Mouse (Mus musculus): ENCODE data around the gene Rpl13a. TPM values are rescaled to one million over a fixed set of nuclear protein-coding genes. Genes with fewer than 3 reads are reported as not detected.

Rpl13a gene
- polyA plus RNA-seq, 1 experiment from 2014 or later, result 1,418 TPM

DNA sequence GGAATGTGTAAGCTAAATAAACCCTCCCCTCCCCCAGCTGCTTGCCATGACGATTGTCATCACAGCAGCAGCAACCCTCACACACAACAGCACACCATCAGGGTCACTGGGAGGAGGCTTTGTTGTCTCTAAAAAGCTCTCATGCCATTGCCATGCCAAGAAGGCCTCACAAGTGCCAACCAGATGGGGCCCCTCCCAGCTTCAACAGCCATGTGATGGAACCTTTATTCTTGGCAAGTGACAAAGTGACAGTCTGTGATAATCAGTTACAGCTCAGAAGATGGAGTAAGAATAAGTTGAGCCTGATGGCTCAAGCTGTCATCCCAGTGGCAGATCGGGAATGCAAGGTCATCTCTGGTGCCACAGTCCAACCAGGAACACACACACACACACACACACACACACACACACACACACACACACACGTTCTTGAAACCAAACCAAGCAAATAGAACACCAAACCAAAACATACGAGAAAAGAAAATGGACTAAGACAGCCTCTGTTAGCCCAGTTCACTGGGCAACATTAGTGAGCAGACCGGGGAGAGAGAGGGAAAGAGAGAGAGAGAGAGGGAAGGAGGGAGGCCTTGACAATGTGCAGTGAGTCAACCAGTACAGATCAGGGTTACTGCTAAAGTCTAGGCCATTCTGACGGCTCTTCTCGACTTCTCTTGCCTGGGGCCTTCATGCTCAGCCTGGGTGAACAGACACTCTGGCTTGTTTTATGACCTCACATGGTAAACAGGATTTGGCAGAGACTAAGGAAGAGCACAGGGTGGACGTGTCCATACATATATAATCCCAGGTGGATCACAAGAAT lies 11.6 kb upstream of the Rpl13a start:
- no peak for DNase-seq (ENCODE audit: low spot score)
- no peaks in the 10 kb centered on the region for H3K9me3 ChIP-seq (replicated peaks; ENCODE audit: control insufficient read depth, low read length)
- no peak overlapping the region for H3K27ac ChIP-seq (replicated peaks; ENCODE audit: low read depth, low read length)
- H3K9ac ChIP-seq (replicated peaks; ENCODE audit: low read length), result no peak overlapping the region
- no peak overlapping the region for H3K4me3 ChIP-seq (ENCODE audit: low read depth, low read length)
- H3K4me1 ChIP-seq (ENCODE audit: control insufficient read depth, insufficient read depth, low read length), result no peaks in the 10 kb centered on the region
- no peak overlapping the region for H3K4me2 ChIP-seq (ENCODE audit: low read depth, low read length)
- 78% methylated on average over 8 of the region's 8 CpGs for WGBS
- H3K36me3 ChIP-seq (replicated peaks; ENCODE audit: control insufficient read depth, insufficient read depth, low read depth, low read length), result no peaks in the 10 kb centered on the region; the same call in 1 of the 2 replicates
- H3K27me3 ChIP-seq (ENCODE audit: control insufficient read depth, insufficient read depth, low read length), result no peaks in the 10 kb centered on the region
- no peak for ATAC-seq (replicated peaks; ENCODE audit: insufficient number of reproducible peaks, low FRiP score, low TSS enrichment, low read depth)

DNA sequence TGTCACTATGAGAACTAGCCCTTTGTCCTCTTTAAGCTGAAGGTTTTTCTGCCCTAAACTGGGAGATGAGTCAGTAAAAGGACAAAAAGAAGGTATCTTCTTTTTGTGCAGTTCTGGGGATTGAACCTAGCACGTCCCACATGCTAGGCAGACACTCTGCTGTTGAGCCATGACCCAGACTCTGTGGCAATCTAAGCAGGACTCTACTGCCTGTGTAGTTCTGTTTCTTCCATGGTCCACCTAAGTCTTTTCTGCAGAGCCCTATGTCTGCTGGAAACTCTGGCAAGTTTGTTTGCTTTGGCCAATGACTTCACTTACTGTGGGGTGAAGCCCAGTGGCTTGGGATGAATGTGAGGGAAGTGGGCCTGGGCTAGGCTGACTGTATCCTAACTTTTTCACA lies 9.8 kb upstream of the Rpl13a start:
- no peak overlapping the region for H3K9ac ChIP-seq (replicated peaks; ENCODE audit: low read length)
- H3K9me3 ChIP-seq (replicated peaks; ENCODE audit: control insufficient read depth, low read length), result no peaks in the 10 kb centered on the region
- WGBS, result 55% methylated on average over 1 of the region's 1 CpGs
- no peak for DNase-seq (ENCODE audit: low spot score)
- no peaks in the 10 kb centered on the region for H3K4me1 ChIP-seq (ENCODE audit: control insufficient read depth, insufficient read depth, low read length)
- H3K4me3 ChIP-seq (ENCODE audit: low read depth, low read length), result no peak overlapping the region
- H3K27ac ChIP-seq (replicated peaks; ENCODE audit: low read depth, low read length), result no peak overlapping the region
- no peak overlapping the region for H3K4me2 ChIP-seq (ENCODE audit: low read depth, low read length)
- H3K36me3 ChIP-seq (replicated peaks; ENCODE audit: control insufficient read depth, insufficient read depth, low read depth, low read length), result no peaks in the 10 kb centered on the region; the same call in 1 of the 2 replicates
- no peak for ATAC-seq (replicated peaks; ENCODE audit: insufficient number of reproducible peaks, low FRiP score, low TSS enrichment, low read depth)
- no peaks in the 10 kb centered on the region for H3K27me3 ChIP-seq (ENCODE audit: control insufficient read depth, insufficient read depth, low read length)

DNA sequence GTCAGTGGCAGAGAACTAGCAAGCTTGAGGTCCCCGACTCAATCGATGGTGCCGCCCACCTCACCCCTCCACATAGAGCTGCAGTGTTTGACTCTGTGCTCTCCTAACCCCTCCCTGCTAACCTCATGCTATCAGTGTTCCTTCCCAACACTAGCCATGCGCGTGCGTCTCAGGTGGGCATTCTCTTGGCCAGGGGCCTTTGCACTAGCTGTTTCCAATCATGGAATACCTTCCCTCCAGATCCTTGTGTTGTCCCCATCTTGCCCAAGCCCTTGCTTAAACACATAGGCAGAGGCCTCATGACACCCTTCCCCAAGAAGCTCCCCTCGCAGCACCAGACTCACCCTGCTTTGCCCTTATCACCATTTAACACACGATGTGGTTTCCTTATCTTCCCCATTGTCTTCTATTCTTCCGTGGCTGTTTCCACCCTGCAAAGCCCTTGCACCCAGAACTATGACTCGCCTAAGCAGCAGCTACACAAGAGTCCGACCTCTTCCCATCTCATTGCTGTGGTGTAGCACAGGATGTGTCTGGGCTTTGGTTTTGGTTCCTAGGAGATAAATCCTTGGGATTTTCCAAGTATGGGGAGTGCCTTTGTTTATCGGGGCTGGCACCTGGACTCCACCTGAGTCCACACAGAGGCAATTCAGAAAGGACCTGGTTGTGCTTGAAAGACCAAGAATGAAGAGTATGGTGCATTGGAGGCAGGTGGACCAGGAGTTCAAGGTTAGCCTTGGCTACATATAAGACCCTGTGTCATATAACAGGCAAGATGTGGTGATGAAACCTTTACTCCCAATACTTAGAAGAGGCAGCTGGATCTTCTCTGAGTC lies 8.8 kb upstream of the Rpl13a start:
- ATAC-seq (replicated peaks; ENCODE audit: insufficient number of reproducible peaks, low FRiP score, low TSS enrichment, low read depth), result no peak
- Histone ChIP-seq H3K4me3 (ENCODE audit: low read depth, low read length) (no peak overlapping the region), H3K4me1 (ENCODE audit: control insufficient read depth, insufficient read depth, low read length) (no peaks in the 10 kb centered on the region), H3K9me3 (replicated peaks; ENCODE audit: control insufficient read depth, low read length) (no peaks in the 10 kb centered on the region), H3K36me3 (replicated peaks; ENCODE audit: control insufficient read depth, insufficient read depth, low read depth, low read length) (no peaks in the 10 kb centered on the region; the same call in 1 of the 2 replicates), H3K27ac (replicated peaks; ENCODE audit: low read depth, low read length) (no peak overlapping the region), H3K9ac (replicated peaks; ENCODE audit: low read length) (no peak overlapping the region), H3K4me2 (ENCODE audit: low read depth, low read length) (no peak overlapping the region), H3K27me3 (ENCODE audit: control insufficient read depth, insufficient read depth, low read length) (no peaks in the 10 kb centered on the region)
- DNase-seq (ENCODE audit: low spot score), result no peak
- 82% methylated on average over 12 of the region's 12 CpGs for WGBS

GRCm38 (mm10) chr7:45135993-45136567 lies 7.5 kb upstream of the Rpl13a start, which contains the start of the genes Gm45713 and Flt3l:
Gene Gm45713, minus strand, starts transcription at chr7:45136231.
Gene Flt3l, minus strand, starts transcription at chr7:45136432.
- Histone ChIP-seq H3K9me3 (replicated peaks; ENCODE audit: control insufficient read depth, low read length) (no peaks in the 10 kb centered on the region), H3K9ac (replicated peaks; ENCODE audit: low read length) (peak within 1 kb of the TSS; percentile 67), H3K4me2 (ENCODE audit: low read depth, low read length) (peak within 1 kb of the TSS; percentile 81), H3K4me1 (ENCODE audit: control insufficient read depth, insufficient read depth, low read length) (no peaks in the 10 kb centered on the region), H3K27me3 (ENCODE audit: control insufficient read depth, insufficient read depth, low read length) (no peaks in the 10 kb centered on the region), H3K4me3 (ENCODE audit: low read depth, low read length) (peak within 1 kb of the TSS; percentile 43), H3K27ac (replicated peaks; ENCODE audit: low read depth, low read length) (no peak within 1 kb of the TSS), H3K36me3 (replicated peaks; ENCODE audit: control insufficient read depth, insufficient read depth, low read depth, low read length) (no peaks in the 10 kb centered on the region)
- ATAC-seq (replicated peaks; ENCODE audit: insufficient number of reproducible peaks, low FRiP score, low TSS enrichment, low read depth) (peak; percentile 72), DNase-seq (ENCODE audit: low spot score) (peak; percentile 88)
- WGBS, result 3% methylated on average over 29 of the region's 29 CpGs

DNA sequence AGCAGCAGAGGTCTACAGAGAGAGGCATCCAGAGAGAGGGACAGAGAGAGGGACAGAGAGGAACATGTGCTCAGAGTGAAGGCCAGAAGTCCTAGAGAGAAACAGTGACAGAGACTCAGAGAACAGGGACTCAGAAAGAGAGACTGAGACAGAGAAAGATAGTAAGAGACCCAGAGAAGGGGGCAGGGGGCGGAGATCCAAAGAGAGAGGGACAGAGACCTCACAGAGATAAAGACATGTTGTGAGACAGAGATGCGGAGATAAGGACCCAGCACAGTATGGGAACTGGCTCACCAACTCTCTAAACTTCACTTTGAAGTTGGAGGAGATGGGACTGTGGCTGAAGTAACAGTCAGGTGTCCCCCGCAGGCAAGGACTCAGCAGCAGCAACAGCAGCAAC lies 6.8 kb upstream of the Rpl13a start:
- Histone ChIP-seq H3K4me2 (ENCODE audit: low read depth, low read length) (no peak overlapping the region; the same call in 1 of the 2 replicates), H3K27me3 (ENCODE audit: control insufficient read depth, insufficient read depth, low read length) (no peaks in the 10 kb centered on the region), H3K9me3 (replicated peaks; ENCODE audit: control insufficient read depth, low read length) (no peaks in the 10 kb centered on the region), H3K4me1 (ENCODE audit: control insufficient read depth, insufficient read depth, low read length) (no peaks in the 10 kb centered on the region), H3K36me3 (replicated peaks; ENCODE audit: control insufficient read depth, insufficient read depth, low read depth, low read length) (no peaks in the 10 kb centered on the region), H3K27ac (replicated peaks; ENCODE audit: low read depth, low read length) (no peak overlapping the region), H3K4me3 (ENCODE audit: low read depth, low read length) (no peak overlapping the region), H3K9ac (replicated peaks; ENCODE audit: low read length) (no peak overlapping the region)
- DNase-seq (ENCODE audit: low spot score) (no peak), ATAC-seq (replicated peaks; ENCODE audit: insufficient number of reproducible peaks, low FRiP score, low TSS enrichment, low read depth) (no peak)
- 79% methylated on average over 3 of the region's 3 CpGs for WGBS

- H3K9ac ChIP-seq (replicated peaks; ENCODE audit: low read length), result no peak overlapping the region
- no peaks in the 10 kb centered on the region for H3K27me3 ChIP-seq (ENCODE audit: control insufficient read depth, insufficient read depth, low read length)
- H3K36me3 ChIP-seq (replicated peaks; ENCODE audit: control insufficient read depth, insufficient read depth, low read depth, low read length), result no peaks in the 10 kb centered on the region
- no peaks in the 10 kb centered on the region for H3K9me3 ChIP-seq (replicated peaks; ENCODE audit: control insufficient read depth, low read length)
- no peak overlapping the region for H3K27ac ChIP-seq (replicated peaks; ENCODE audit: low read depth, low read length)
- peak; percentile 39 for DNase-seq (ENCODE audit: low spot score)
- no peaks in the 10 kb centered on the region for H3K4me1 ChIP-seq (ENCODE audit: control insufficient read depth, insufficient read depth, low read length)
- H3K4me3 ChIP-seq (ENCODE audit: low read depth, low read length), result no peak overlapping the region
- 5% methylated on average over 12 of the region's 12 CpGs for WGBS
- ATAC-seq (replicated peaks; ENCODE audit: insufficient number of reproducible peaks, low FRiP score, low TSS enrichment, low read depth), result no peak
- H3K4me2 ChIP-seq (ENCODE audit: low read depth, low read length), result no peak overlapping the region; the same call in 1 of the 2 replicates
Measured at GRCm38 (mm10) chr7:45134544-45135026, 6.0 kb upstream of the Rpl13a start.

- no peak for DNase-seq (ENCODE audit: low spot score)
- Histone ChIP-seq H3K4me3 (ENCODE audit: low read depth, low read length) (no peak overlapping the region), H3K27ac (replicated peaks; ENCODE audit: low read depth, low read length) (no peak overlapping the region), H3K36me3 (replicated peaks; ENCODE audit: control insufficient read depth, insufficient read depth, low read depth, low read length) (no peaks in the 10 kb centered on the region), H3K9me3 (replicated peaks; ENCODE audit: control insufficient read depth, low read length) (no peaks in the 10 kb centered on the region), H3K4me2 (ENCODE audit: low read depth, low read length) (no peak overlapping the region), H3K27me3 (ENCODE audit: control insufficient read depth, insufficient read depth, low read length) (no peaks in the 10 kb centered on the region), H3K4me1 (ENCODE audit: control insufficient read depth, insufficient read depth, low read length) (no peaks in the 10 kb centered on the region), H3K9ac (replicated peaks; ENCODE audit: low read length) (no peak overlapping the region)
- WGBS, result 75% methylated on average over 8 of the region's 8 CpGs
- no peak for ATAC-seq (replicated peaks; ENCODE audit: insufficient number of reproducible peaks, low FRiP score, low TSS enrichment, low read depth)
Measured at GRCm38 (mm10) chr7:45133446-45134159, 5.0 kb upstream of the Rpl13a start.

Data from embryonic facial prominence, embryonic 11.5 days (tissue).